Mouse (Mus musculus) midbrain, embryonic 13.5 days (tissue): ENCODE data around the gene Nav3. TPM values are rescaled to one million over a fixed set of nuclear protein-coding genes. Genes with fewer than 3 reads are reported as not detected.

Experiments used
- ATAC-seq: fragments of 200-750 bp; cut with Nextera tagmentation; 2 replicates; pipeline ENCODE4 v1.8.0; 2017; ENCODE audit warnings: mild to moderate bottlenecking, moderate TSS enrichment, moderate library complexity
- H3K27ac ChIP-seq: fragments of 300-500 bp; sonication (generic); 2 replicates; pipeline ENCODE4 v1.5.1; 2015; ENCODE audit warnings: inconsistent platforms, mild to moderate bottlenecking, moderate library complexity
- H3K27me3 ChIP-seq: fragments of 300-500 bp; sonication (generic); 2 replicates; pipeline ENCODE4 v1.6.1; 2015; ENCODE audit warnings: mild to moderate bottlenecking, inconsistent platforms
- H3K36me3 ChIP-seq: fragments of 300-500 bp; sonication (generic); 2 replicates; pipeline ENCODE4 v1.6.1; 2015; ENCODE audit warnings: mild to moderate bottlenecking, inconsistent platforms
- H3K4me1 ChIP-seq: fragments of 300-500 bp; sonication (generic); replicated peaks from 2 replicates; pipeline ENCODE4 v1.6.1; 2015; ENCODE audit warnings: inconsistent platforms
- H3K4me2 ChIP-seq: fragments of 300-500 bp; sonication (generic); replicated peaks from 2 replicates; pipeline ENCODE4 v1.6.1; 2015; ENCODE audit warnings: moderate library complexity, mild to moderate bottlenecking, inconsistent platforms
- H3K4me3 ChIP-seq: fragments of 300-500 bp; sonication (generic); replicated peaks from 2 replicates; pipeline ENCODE4 v1.5.1; 2015; ENCODE audit warnings: mild to moderate bottlenecking, inconsistent platforms
- H3K9ac ChIP-seq: fragments of 300-500 bp; sonication (generic); replicated peaks from 2 replicates; pipeline ENCODE4 v1.6.1; 2015; ENCODE audit warnings: mild to moderate bottlenecking, inconsistent platforms
- H3K9me3 ChIP-seq: fragments of 300-500 bp; sonication (generic); 2 replicates; pipeline ENCODE4 v1.6.1; 2016; ENCODE audit warnings: mild to moderate bottlenecking, inconsistent platforms
- WGBS: fragments of 180-500 bp; shearing (Covaris S2); methylation state at CpG from one replicate; pipeline ENCODE4 v1.1.7; 2015; 5-methylcytosine and 5-hydroxymethylcytosine counted together
- polyA plus RNA-seq: library from polyadenylated mRNA; unstranded; fragments of >200 nt; fragmentation: Nextera tagmentation; extraction: Ambion mirVana; gene quantifications from 2 replicates; pipeline ENCODE4 v1.2.1, GENCODE M21; 2015

Nav3 gene
- polyA plus RNA-seq, 1 experiment from 2014 or later = 20.2 TPM

GRCm38 (mm10) chr10:109843661-109844060 lies 612.3 kb downstream of the Nav3 start:
- 83% methylated on average over 4 of the region's 4 CpGs for WGBS
- no peak overlapping the region for H3K4me2 ChIP-seq
- no peaks in the 10 kb centered on the region for H3K9me3 ChIP-seq
- no peaks in the 10 kb centered on the region for H3K36me3 ChIP-seq
- no peaks in the 10 kb centered on the region for H3K27me3 ChIP-seq
- H3K27ac ChIP-seq = no peak overlapping the region
- ATAC-seq = no peak
- H3K9ac ChIP-seq = no peak overlapping the region
- no peaks in the 10 kb centered on the region for H3K4me1 ChIP-seq
- H3K4me3 ChIP-seq = no peak overlapping the region

DNA sequence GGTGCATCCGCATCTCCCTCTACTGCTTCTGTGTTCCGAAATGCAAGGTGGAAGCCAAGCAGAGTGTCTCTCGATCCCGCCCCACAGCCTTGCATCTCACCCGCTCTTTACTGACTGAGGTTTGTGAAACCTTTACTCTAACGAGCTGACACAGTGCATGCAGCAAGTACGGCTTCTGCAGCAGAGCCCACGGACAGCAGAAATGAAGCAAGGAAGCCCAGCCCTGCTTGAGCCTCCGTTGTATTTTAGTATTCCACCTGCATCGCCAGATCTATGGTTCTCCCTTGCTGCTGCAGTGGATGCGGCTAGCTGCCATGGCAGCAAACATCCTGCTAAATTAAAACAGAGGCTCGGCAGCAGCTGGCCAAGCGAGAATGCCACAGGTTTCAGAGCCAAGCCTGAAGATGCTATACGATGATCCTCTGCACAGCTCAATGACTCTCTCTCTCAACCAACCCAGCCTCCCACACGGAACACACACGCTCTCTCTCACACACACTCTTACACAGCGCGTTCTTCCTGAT lies 623.2 kb downstream of the Nav3 start:
- Histone ChIP-seq H3K27ac (peak overlapping the region; percentile 71), H3K4me1 (peaks cover 22% of the 10 kb centered on the region), H3K4me3 (peak overlapping the region; percentile 49), H3K27me3 (no peaks in the 10 kb centered on the region), H3K9me3 (no peaks in the 10 kb centered on the region), H3K4me2 (peak overlapping the region; percentile 71), H3K36me3 (no peaks in the 10 kb centered on the region), H3K9ac (peak overlapping the region; percentile 59)
- 8% methylated on average over 18 of the region's 18 CpGs for WGBS
- peak; percentile 93 for ATAC-seq

DNA sequence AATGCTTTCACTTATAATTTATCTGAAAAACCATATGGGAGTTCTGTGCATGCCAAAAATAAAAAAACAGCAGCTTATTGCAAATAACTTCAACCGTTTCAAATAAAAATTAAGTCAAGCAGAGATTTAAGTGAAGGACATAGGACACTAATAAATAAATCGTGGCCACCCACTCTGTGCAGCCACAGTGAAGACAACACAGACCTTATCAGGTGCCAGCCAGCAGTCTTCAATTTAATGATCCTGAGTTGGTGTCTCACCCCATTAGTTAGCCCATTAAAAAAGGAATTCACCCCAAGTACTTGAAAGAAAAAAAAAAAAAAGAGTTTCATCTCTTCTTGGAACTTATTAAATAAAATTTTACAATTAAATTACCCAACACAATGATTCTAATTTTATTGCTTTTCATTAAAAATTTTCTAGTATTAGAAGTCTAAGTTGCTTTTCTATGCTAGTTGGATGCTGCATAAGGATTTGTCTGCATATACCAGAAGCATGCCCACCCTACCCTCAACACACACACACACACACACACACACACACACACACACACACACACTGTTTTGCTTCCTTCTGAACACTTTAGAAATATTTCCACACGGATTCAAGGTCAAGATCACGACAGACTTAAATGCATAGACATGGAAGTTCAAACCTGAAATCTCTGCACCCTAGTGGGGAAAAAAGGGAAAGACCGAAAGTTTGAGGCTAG lies 649.1 kb downstream of the Nav3 start:
- Histone ChIP-seq H3K36me3 (no peaks in the 10 kb centered on the region), H3K9me3 (no peaks in the 10 kb centered on the region), H3K27ac (no peak overlapping the region), H3K4me3 (no peak overlapping the region), H3K4me2 (no peak overlapping the region), H3K9ac (no peak overlapping the region), H3K27me3 (no peaks in the 10 kb centered on the region), H3K4me1 (peaks cover 2% of the 10 kb centered on the region; the same call in 1 of the 2 replicates)
- ATAC-seq = no peak
- 80% methylated on average over 5 of the region's 5 CpGs for WGBS

DNA sequence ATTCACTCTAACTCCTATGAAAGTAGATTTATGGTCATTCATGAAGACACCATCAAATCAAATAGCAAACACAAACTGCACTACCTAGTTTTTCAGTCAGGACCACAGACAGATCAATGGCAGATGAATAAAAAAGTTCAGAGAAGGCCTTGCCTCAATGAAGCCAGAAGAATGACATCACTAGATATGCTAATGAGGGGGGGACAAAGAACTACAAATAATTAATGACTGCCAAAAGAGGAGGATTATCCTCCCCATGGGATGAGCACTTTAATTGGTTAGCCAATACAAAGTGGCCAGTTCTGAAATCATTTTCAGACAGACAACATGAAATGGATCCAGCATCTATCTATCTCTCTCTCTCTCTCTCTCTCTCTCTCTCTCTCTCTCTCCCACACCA lies 652.6 kb downstream of the Nav3 start:
- no peak overlapping the region for H3K27ac ChIP-seq
- peaks cover 3% of the 10 kb centered on the region; the same call in 1 of the 2 replicates for H3K4me1 ChIP-seq
- no peaks in the 10 kb centered on the region for H3K9me3 ChIP-seq
- no peaks in the 10 kb centered on the region for H3K36me3 ChIP-seq
- H3K4me2 ChIP-seq = no peak overlapping the region
- H3K9ac ChIP-seq = no peak overlapping the region
- ATAC-seq = no peak
- H3K4me3 ChIP-seq = no peak overlapping the region
- H3K27me3 ChIP-seq = no peaks in the 10 kb centered on the region

- 30% methylated on average over 1 of the region's 1 CpGs for WGBS
- H3K27ac ChIP-seq = no peak overlapping the region
- no peak overlapping the region for H3K4me2 ChIP-seq
- H3K27me3 ChIP-seq = no peaks in the 10 kb centered on the region
- H3K4me1 ChIP-seq = peaks cover 5% of the 10 kb centered on the region
- no peak for ATAC-seq
- H3K9me3 ChIP-seq = no peaks in the 10 kb centered on the region
- H3K4me3 ChIP-seq = no peak overlapping the region
- no peaks in the 10 kb centered on the region for H3K36me3 ChIP-seq
- H3K9ac ChIP-seq = no peak overlapping the region
Measured at GRCm38 (mm10) chr10:109802236-109802635, 653.8 kb downstream of the Nav3 start.

GRCm38 (mm10) chr10:109799246-109799645 lies 656.8 kb downstream of the Nav3 start:
- H3K36me3 ChIP-seq = no peaks in the 10 kb centered on the region
- ATAC-seq = no peak
- no peak overlapping the region for H3K9ac ChIP-seq
- H3K9me3 ChIP-seq = no peaks in the 10 kb centered on the region
- WGBS = 89% methylated on average over 6 of the region's 6 CpGs
- H3K27me3 ChIP-seq = no peaks in the 10 kb centered on the region
- H3K27ac ChIP-seq = no peak overlapping the region
- peaks cover 8% of the 10 kb centered on the region for H3K4me1 ChIP-seq
- no peak overlapping the region for H3K4me3 ChIP-seq
- H3K4me2 ChIP-seq = no peak overlapping the region

- Histone ChIP-seq H3K27ac (no peak overlapping the region), H3K4me3 (no peak overlapping the region), H3K27me3 (no peaks in the 10 kb centered on the region), H3K4me1 (peaks cover 6% of the 10 kb centered on the region), H3K9ac (no peak overlapping the region), H3K4me2 (no peak overlapping the region), H3K9me3 (no peaks in the 10 kb centered on the region), H3K36me3 (no peaks in the 10 kb centered on the region)
- no peak for ATAC-seq
- WGBS = 70% methylated on average over 3 of the region's 3 CpGs
Measured at GRCm38 (mm10) chr10:109796981-109797380, 659.0 kb downstream of the Nav3 start.

DNA sequence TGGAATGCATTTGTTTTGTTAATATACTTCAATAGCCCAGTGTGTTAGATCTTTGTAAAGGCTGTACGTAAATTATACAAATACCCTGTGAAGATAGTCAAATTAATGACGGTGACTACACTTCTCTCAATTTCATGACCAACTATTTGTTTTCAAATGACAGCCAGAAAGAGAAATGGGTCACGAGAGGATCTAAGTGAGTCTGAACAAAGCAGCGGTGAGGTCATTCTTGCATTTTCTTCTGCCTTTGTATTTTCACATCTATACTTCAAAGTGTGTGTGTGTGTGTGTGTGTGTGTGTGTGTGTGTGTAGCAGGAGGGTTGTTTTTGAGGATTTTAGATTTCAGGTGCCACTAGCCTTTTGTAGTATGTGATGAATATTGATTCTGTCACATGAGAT lies 662.5 kb downstream of the Nav3 start:
- H3K27ac ChIP-seq = no peak overlapping the region
- no peak overlapping the region for H3K4me2 ChIP-seq
- no peak overlapping the region for H3K9ac ChIP-seq
- no peaks in the 10 kb centered on the region for H3K27me3 ChIP-seq
- WGBS = 65% methylated on average over 4 of the region's 4 CpGs
- peaks cover 6% of the 10 kb centered on the region; the same call in 1 of the 2 replicates for H3K4me1 ChIP-seq
- H3K4me3 ChIP-seq = no peak overlapping the region
- H3K9me3 ChIP-seq = no peaks in the 10 kb centered on the region
- H3K36me3 ChIP-seq = no peaks in the 10 kb centered on the region
- ATAC-seq = no peak

DNA sequence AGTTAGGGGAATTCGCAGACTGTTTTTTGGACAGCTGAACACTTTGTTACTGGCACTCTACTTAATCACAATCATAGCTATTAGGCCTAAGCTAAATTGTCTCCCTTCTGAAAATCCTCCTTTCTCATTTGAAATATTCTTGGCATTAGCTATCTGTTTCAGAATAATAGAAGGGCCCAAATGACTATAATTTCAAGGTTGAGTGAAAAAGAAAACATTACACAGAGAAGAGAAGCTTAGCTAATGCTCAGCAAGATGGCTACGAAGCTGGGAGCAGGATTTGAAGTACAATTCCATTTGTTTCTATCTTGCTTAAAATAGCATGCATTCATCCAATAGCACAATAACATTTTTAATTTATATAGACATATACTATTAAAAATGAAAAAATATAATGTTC lies 667.3 kb downstream of the Nav3 start:
- ATAC-seq = no peak
- Histone ChIP-seq H3K27ac (no peak overlapping the region), H3K9me3 (no peaks in the 10 kb centered on the region), H3K27me3 (no peaks in the 10 kb centered on the region), H3K4me1 (no peaks in the 10 kb centered on the region), H3K4me2 (no peak overlapping the region), H3K4me3 (no peak overlapping the region), H3K9ac (no peak overlapping the region), H3K36me3 (no peaks in the 10 kb centered on the region)
- WGBS = 77% methylated on average over 2 of the region's 2 CpGs

DNA sequence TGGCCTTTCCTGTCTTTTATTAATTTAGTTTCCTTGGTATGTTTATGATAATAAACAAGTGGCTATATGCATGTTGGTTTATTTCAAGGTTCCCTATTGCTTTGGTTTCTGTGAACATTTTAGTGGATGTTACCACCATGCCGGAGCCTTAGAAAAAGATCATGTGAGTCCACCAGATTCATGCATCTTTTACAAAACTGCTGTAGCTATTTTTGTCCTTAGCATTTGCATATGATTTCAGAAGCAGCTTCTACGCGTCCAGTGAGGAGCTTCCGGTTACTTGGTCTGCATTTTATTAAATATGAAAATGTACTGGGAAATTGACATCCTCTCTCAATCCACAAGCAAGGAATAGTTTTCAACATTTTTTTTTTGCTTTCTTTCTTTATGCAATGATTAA lies 676.9 kb downstream of the Nav3 start:
- no peak for ATAC-seq
- 87% methylated on average over 4 of the region's 4 CpGs for WGBS
- H3K4me1 ChIP-seq = no peaks in the 10 kb centered on the region
- no peaks in the 10 kb centered on the region for H3K27me3 ChIP-seq
- no peak overlapping the region for H3K27ac ChIP-seq
- no peak overlapping the region for H3K4me3 ChIP-seq
- no peak overlapping the region for H3K4me2 ChIP-seq
- H3K9me3 ChIP-seq = no peaks in the 10 kb centered on the region
- H3K9ac ChIP-seq = no peak overlapping the region
- no peaks in the 10 kb centered on the region for H3K36me3 ChIP-seq

DNA sequence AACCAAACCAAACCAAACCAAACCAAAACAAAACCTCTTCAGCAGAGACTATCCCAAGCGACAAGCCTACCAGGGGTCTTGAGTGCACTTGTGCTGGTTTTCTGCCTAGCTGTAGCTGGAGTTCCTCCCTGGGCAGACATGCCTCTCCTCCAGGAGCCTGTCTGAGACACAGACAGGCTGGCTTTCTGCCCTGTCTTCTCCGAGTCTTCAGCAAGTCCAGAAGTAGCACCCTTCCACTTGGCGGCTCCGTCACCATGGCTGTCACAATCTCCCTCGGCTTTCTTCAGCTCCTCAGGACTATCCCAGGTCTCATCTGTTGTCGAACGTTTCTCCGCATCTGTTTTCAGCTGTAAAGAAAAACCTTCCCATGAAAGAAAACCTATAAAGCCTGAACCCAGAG lies 686.9 kb downstream of the Nav3 start:
- Histone ChIP-seq H3K27me3 (no peaks in the 10 kb centered on the region), H3K4me3 (no peak overlapping the region), H3K9me3 (no peaks in the 10 kb centered on the region), H3K4me1 (no peaks in the 10 kb centered on the region), H3K36me3 (no peaks in the 10 kb centered on the region; the same call in 1 of the 2 replicates), H3K9ac (no peak overlapping the region), H3K4me2 (no peak overlapping the region), H3K27ac (no peak overlapping the region)
- 95% methylated on average over 8 of the region's 8 CpGs for WGBS
- ATAC-seq = no peak

DNA sequence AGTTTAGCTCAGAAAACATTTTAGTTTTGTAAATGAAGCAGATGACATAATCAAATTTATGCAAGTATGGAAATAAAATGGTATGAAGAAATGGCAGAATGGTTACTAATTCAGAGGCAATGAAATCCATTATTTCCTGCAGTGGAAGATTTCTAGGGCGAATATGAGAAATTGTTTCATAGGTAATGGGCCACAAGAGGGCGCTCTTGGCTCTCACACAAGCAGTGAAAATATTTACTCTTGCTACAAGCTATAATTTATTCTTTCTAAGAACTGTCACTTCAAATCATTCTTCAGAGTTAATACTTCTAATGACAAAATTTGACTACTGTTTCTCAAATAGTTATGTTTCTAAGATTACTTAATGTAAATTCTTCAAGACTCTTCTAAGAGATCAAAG lies 690.4 kb downstream of the Nav3 start:
- Histone ChIP-seq H3K9me3 (no peaks in the 10 kb centered on the region), H3K27me3 (no peaks in the 10 kb centered on the region), H3K4me1 (no peaks in the 10 kb centered on the region), H3K27ac (no peak overlapping the region), H3K4me2 (no peak overlapping the region), H3K4me3 (no peak overlapping the region), H3K9ac (no peak overlapping the region), H3K36me3 (no peaks in the 10 kb centered on the region; the same call in 1 of the 2 replicates)
- WGBS = 2% methylated on average over 2 of the region's 2 CpGs
- ATAC-seq = no peak
